Mouse (Mus musculus) frontal cortex, postnatal 25 days (tissue): ENCODE data around the gene Samhd1.

Experiments
- DNase-seq, 2 experiments: peaks; one replicate each; pipeline ENCODE4 v3.0.0; 2022; ENCODE audit warnings: low spot score in 2 of 2

Samhd1 gene

GRCm38 (mm10) chr2:157099532-157100318 is 35.3 kb downstream of the Samhd1 start:
- DNase-seq, result no peak

GRCm38 (mm10) chr2:157095005-157095755 is 39.9 kb downstream of the Samhd1 start:
- peak; percentile 65 to 69 for DNase-seq

- no peak for DNase-seq
Observed at GRCm38 (mm10) chr2:157092024-157092423, 43.0 kb downstream of the Samhd1 start.

- DNase-seq, result no peak
Observed at GRCm38 (mm10) chr2:157087536-157088317, 47.3 kb downstream of the Samhd1 start.

- DNase-seq, result no peak
Observed at GRCm38 (mm10) chr2:157086796-157087195, 48.3 kb downstream of the Samhd1 start, which contains the start of gene Tldc2. Tldc2 (plus strand) TSS chr2:157087055.

GRCm38 (mm10) chr2:157084831-157085585 is 50.1 kb downstream of the Samhd1 start:
- DNase-seq, result no peak

GRCm38 (mm10) chr2:157081960-157082359 is 53.1 kb downstream of the Samhd1 start:
- DNase-seq, result no peak

GRCm38 (mm10) chr2:157081331-157081730 is 53.7 kb downstream of the Samhd1 start:
- DNase-seq, result no peak

GRCm38 (mm10) chr2:157079701-157080180 is 55.3 kb downstream of the Samhd1 start:
- DNase-seq, result no peak

GRCm38 (mm10) chr2:157078793-157079700 is 56.0 kb downstream of the Samhd1 start, which contains the start of gene Soga1:
Soga1 (minus strand) TSS chr2:157079254.
- peak; percentile 63 to 75 for DNase-seq

GRCm38 (mm10) chr2:157078059-157078792 is 56.8 kb downstream of the Samhd1 start:
- DNase-seq, result no peak

- peak in 1 of 2 experiments; percentile 32 for DNase-seq
Observed at GRCm38 (mm10) chr2:157077641-157078058, 57.4 kb downstream of the Samhd1 start.

GRCm38 (mm10) chr2:157077160-157077559 is 57.9 kb downstream of the Samhd1 start:
- DNase-seq, result no peak

- no peak for DNase-seq
Observed at GRCm38 (mm10) chr2:157076585-157076984, 58.5 kb downstream of the Samhd1 start.

GRCm38 (mm10) chr2:157075685-157076084 is 59.4 kb downstream of the Samhd1 start:
- DNase-seq, result no peak

GRCm38 (mm10) chr2:157075226-157075625 is 59.8 kb downstream of the Samhd1 start:
- DNase-seq, result no peak

- no peak for DNase-seq
Observed at GRCm38 (mm10) chr2:157074772-157075171, 60.3 kb downstream of the Samhd1 start.

- no peak for DNase-seq
Observed at GRCm38 (mm10) chr2:157074186-157074724, 60.8 kb downstream of the Samhd1 start.
